Mouse (Mus musculus) stomach, postnatal 0 days (tissue): ENCODE results near the gene Ankrd2.

ENCODE experiments used
- CTCF ChIP-seq: IDR thresholded peaks from 2 replicates; pipeline ENCODE4 v1.5.1; 2016; ENCODE audit warnings: antibody characterized with exemption, low read depth, mild to moderate bottlenecking, moderate library complexity
- EP300 ChIP-seq: optimal IDR thresholded peaks from 2 replicates; pipeline ENCODE3; 2016; ENCODE audit warnings: antibody characterized with exemption

DNA sequence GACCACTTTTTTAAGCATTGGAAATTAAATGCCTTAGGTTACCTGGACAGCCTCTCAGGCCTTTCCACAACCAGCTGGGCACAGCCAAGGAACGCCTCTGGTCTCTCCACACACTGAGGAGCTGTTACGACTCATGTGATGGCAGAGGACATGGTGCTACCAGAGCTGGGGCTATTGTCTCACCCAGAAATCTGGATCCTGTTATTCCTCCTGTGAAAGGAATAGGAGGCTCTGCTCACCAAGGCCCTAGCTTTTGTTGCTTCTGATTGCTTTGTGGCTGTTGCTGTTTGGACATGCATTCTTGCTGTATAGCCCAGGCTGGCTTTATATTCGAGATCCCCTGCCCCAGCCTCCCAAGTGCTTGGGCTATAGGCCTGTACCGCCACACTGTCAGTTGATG, 19.5 kb upstream of the Ankrd2 start:
- TF ChIP-seq CTCF (no peak), EP300 (no peak)
